Mouse (Mus musculus): ENCODE data around the gene Tnfrsf14. TPM values are rescaled to one million over a fixed set of nuclear protein-coding genes. Genes with fewer than 3 reads are reported as not detected.

The Tnfrsf14 gene
- polyA plus RNA-seq, 1 experiment from 2014 or later, result 1.5 TPM

GRCm38 (mm10) chr4:154914252-154914651 lies 14.1 kb downstream of the Tnfrsf14 start:
- TF ChIP-seq EP300 (IDR thresholded peaks at IDR 0.05) (no peak), CTCF (IDR thresholded peaks at IDR 0.05) (no peak)
- H3K9ac ChIP-seq (replicated peaks; ENCODE audit: low read depth), result no peak overlapping the region
- H3K4me3 ChIP-seq (ENCODE audit: low read depth, low read length), result no peak overlapping the region
- peaks cover 9% of the 10 kb centered on the region; the same call in 1 of the 2 replicates for H3K4me1 ChIP-seq (ENCODE audit: insufficient read depth, low read depth, low read length)
- no peak overlapping the region for H3K4me2 ChIP-seq (replicated peaks; ENCODE audit: low read depth, low read length)
- no peaks in the 10 kb centered on the region for H3K36me3 ChIP-seq (ENCODE audit: insufficient read depth, low read length)
- WGBS, result 92% methylated on average over 4 of the region's 4 CpGs
- ATAC-seq (no peak), DNase-seq (ENCODE audit: low spot score) (no peak)
- no peak overlapping the region for H3K27ac ChIP-seq (ENCODE audit: low read length)
- no peaks in the 10 kb centered on the region; the same call in 1 of the 2 replicates for H3K9me3 ChIP-seq (ENCODE audit: low read length)
- H3K27me3 ChIP-seq (replicated peaks; ENCODE audit: insufficient read depth, low read length), result no peaks in the 10 kb centered on the region

- Histone ChIP-seq H3K9me3 (ENCODE audit: low read length) (no peaks in the 10 kb centered on the region; the same call in 1 of the 2 replicates), H3K4me2 (replicated peaks; ENCODE audit: low read depth, low read length) (no peak overlapping the region), H3K27ac (ENCODE audit: low read length) (no peak overlapping the region), H3K27me3 (replicated peaks; ENCODE audit: insufficient read depth, low read length) (no peaks in the 10 kb centered on the region), H3K36me3 (ENCODE audit: insufficient read depth, low read length) (no peaks in the 10 kb centered on the region), H3K4me1 (ENCODE audit: insufficient read depth, low read depth, low read length) (peaks cover 9% of the 10 kb centered on the region; the same call in 1 of the 2 replicates), H3K9ac (replicated peaks; ENCODE audit: low read depth) (no peak overlapping the region), H3K4me3 (ENCODE audit: low read depth, low read length) (no peak overlapping the region)
- WGBS, result 96% methylated on average over 3 of the region's 3 CpGs
- ATAC-seq (no peak), DNase-seq (ENCODE audit: low spot score) (no peak)
- TF ChIP-seq CTCF (IDR thresholded peaks at IDR 0.05) (no peak), EP300 (IDR thresholded peaks at IDR 0.05) (no peak)
Measured at GRCm38 (mm10) chr4:154913845-154914244, 14.5 kb downstream of the Tnfrsf14 start.

- no peaks in the 10 kb centered on the region for H3K36me3 ChIP-seq (ENCODE audit: insufficient read depth, low read length)
- H3K27me3 ChIP-seq (replicated peaks; ENCODE audit: insufficient read depth, low read length), result no peaks in the 10 kb centered on the region
- DNase-seq (ENCODE audit: low spot score), result no peak
- ATAC-seq, result no peak
- no peak overlapping the region for H3K4me2 ChIP-seq (replicated peaks; ENCODE audit: low read depth, low read length)
- no peaks in the 10 kb centered on the region for H3K9me3 ChIP-seq (ENCODE audit: low read length)
- no peak overlapping the region for H3K27ac ChIP-seq (ENCODE audit: low read length)
- H3K4me3 ChIP-seq (ENCODE audit: low read depth, low read length), result no peak overlapping the region
- H3K4me1 ChIP-seq (ENCODE audit: insufficient read depth, low read depth, low read length), result peaks cover 13% of the 10 kb centered on the region; the same call in 1 of the 2 replicates
- H3K9ac ChIP-seq (replicated peaks; ENCODE audit: low read depth), result no peak overlapping the region
- WGBS, result 43% methylated on average over 2 of the region's 2 CpGs
- no peak for TF ChIP-seq CTCF (IDR thresholded peaks at IDR 0.05)
- TF ChIP-seq EP300 (IDR thresholded peaks at IDR 0.05), result no peak
Measured at GRCm38 (mm10) chr4:154911644-154912043, 16.7 kb downstream of the Tnfrsf14 start.

GRCm38 (mm10) chr4:154910606-154911522 lies 17.5 kb downstream of the Tnfrsf14 start:
- peak; percentile 77 for ATAC-seq
- Histone ChIP-seq H3K36me3 (ENCODE audit: insufficient read depth, low read length) (no peaks in the 10 kb centered on the region), H3K9me3 (ENCODE audit: low read length) (no peaks in the 10 kb centered on the region), H3K9ac (replicated peaks; ENCODE audit: low read depth) (no peak overlapping the region), H3K4me1 (ENCODE audit: insufficient read depth, low read depth, low read length) (peaks cover 13% of the 10 kb centered on the region; the same call in 1 of the 2 replicates), H3K27me3 (replicated peaks; ENCODE audit: insufficient read depth, low read length) (no peaks in the 10 kb centered on the region), H3K4me2 (replicated peaks; ENCODE audit: low read depth, low read length) (peak overlapping the region; percentile 22; the same call in 1 of the 2 replicates), H3K27ac (ENCODE audit: low read length) (no peak overlapping the region), H3K4me3 (ENCODE audit: low read depth, low read length) (no peak overlapping the region)
- TF ChIP-seq CTCF (IDR thresholded peaks at IDR 0.05) (no peak), EP300 (IDR thresholded peaks at IDR 0.05) (no peak)
- DNase-seq (ENCODE audit: low spot score), result peak; percentile 81
- WGBS, result 25% methylated on average over 15 of the region's 15 CpGs

GRCm38 (mm10) chr4:154908490-154908889 lies 19.9 kb downstream of the Tnfrsf14 start:
- TF ChIP-seq CTCF (IDR thresholded peaks at IDR 0.05) (no peak), EP300 (IDR thresholded peaks at IDR 0.05) (no peak)
- Histone ChIP-seq H3K27ac (ENCODE audit: low read length) (no peak overlapping the region), H3K4me3 (ENCODE audit: low read depth, low read length) (no peak overlapping the region), H3K9me3 (ENCODE audit: low read length) (no peaks in the 10 kb centered on the region), H3K27me3 (replicated peaks; ENCODE audit: insufficient read depth, low read length) (no peaks in the 10 kb centered on the region), H3K9ac (replicated peaks; ENCODE audit: low read depth) (no peak overlapping the region), H3K4me1 (ENCODE audit: insufficient read depth, low read depth, low read length) (peaks cover 13% of the 10 kb centered on the region; the same call in 1 of the 2 replicates), H3K36me3 (ENCODE audit: insufficient read depth, low read length) (no peaks in the 10 kb centered on the region), H3K4me2 (replicated peaks; ENCODE audit: low read depth, low read length) (no peak overlapping the region)
- DNase-seq (ENCODE audit: low spot score), result no peak
- 82% methylated on average over 5 of the region's 5 CpGs for WGBS
- ATAC-seq, result no peak

- 35% methylated on average over 17 of the region's 17 CpGs for WGBS
- Histone ChIP-seq H3K27ac (ENCODE audit: low read length) (0 out of 2 replicates have a peak overlapping the region, but pooled peaks have one; percentile 47), H3K27me3 (replicated peaks; ENCODE audit: insufficient read depth, low read length) (no peaks in the 10 kb centered on the region), H3K9ac (replicated peaks; ENCODE audit: low read depth) (no peak overlapping the region), H3K4me1 (ENCODE audit: insufficient read depth, low read depth, low read length) (peaks cover 13% of the 10 kb centered on the region; the same call in 1 of the 2 replicates), H3K4me2 (replicated peaks; ENCODE audit: low read depth, low read length) (peak overlapping the region; percentile 35), H3K4me3 (ENCODE audit: low read depth, low read length) (no peak overlapping the region), H3K36me3 (ENCODE audit: insufficient read depth, low read length) (no peaks in the 10 kb centered on the region), H3K9me3 (ENCODE audit: low read length) (no peaks in the 10 kb centered on the region)
- TF ChIP-seq CTCF (IDR thresholded peaks at IDR 0.05) (peak; percentile 88), EP300 (IDR thresholded peaks at IDR 0.05) (no peak)
- DNase-seq (ENCODE audit: low spot score) (peak; percentile 93), ATAC-seq (peak; percentile 79)
Measured at GRCm38 (mm10) chr4:154907833-154908232, 20.5 kb downstream of the Tnfrsf14 start.

Data from lung, postnatal 0 days (tissue).